Mouse (Mus musculus): ENCODE results near the gene Stc2.

GRCm38 (mm10) chr11:31398604-31399003, 28.7 kb upstream of the Stc2 start:
- TF ChIP-seq CTCF (conservative IDR thresholded peaks at IDR 0.05; ENCODE audit: insufficient read depth, insufficient read length, low read depth, low read length) (no peak), POLR2A (IDR thresholded peaks at IDR 0.05; ENCODE audit: low read depth, low read length) (no peak)

All from kidney, adult 2 months (tissue).